Mouse (Mus musculus): ENCODE data around the gene Uox. TPM values are rescaled to one million over a fixed set of nuclear protein-coding genes. Genes with fewer than 3 reads are reported as not detected.
A peak's percentile ranks its signal among the peaks of the same experiment; 100 is the strongest.

Uox gene
- polyA plus RNA-seq, 1 experiment from 2014 or later: 0.70 TPM

- Histone ChIP-seq H3K4me3 (replicated peaks) (no peak overlapping the region), H3K27ac (no peak overlapping the region), H3K9me3 (no peaks in the 10 kb centered on the region), H3K4me2 (replicated peaks) (no peak overlapping the region), H3K4me1 (replicated peaks) (no peaks in the 10 kb centered on the region), H3K27me3 (replicated peaks) (no peaks in the 10 kb centered on the region), H3K9ac (no peak overlapping the region), H3K36me3 (no peaks in the 10 kb centered on the region)
- no peak for ATAC-seq
- 42% methylated on average over 2 of the region's 2 CpGs for WGBS
These were observed 100.9 kb downstream of the Uox start for GRCm38 (mm10) chr3:146671121-146671520.

GRCm38 (mm10) chr3:146675101-146675500 lies 104.9 kb downstream of the Uox start:
- H3K27me3 ChIP-seq (replicated peaks): no peaks in the 10 kb centered on the region
- 86% methylated on average over 1 of the region's 1 CpGs for WGBS
- no peak overlapping the region for H3K4me3 ChIP-seq (replicated peaks)
- no peak for ATAC-seq
- no peak overlapping the region for H3K4me2 ChIP-seq (replicated peaks)
- H3K27ac ChIP-seq: no peak overlapping the region
- H3K36me3 ChIP-seq: no peaks in the 10 kb centered on the region
- H3K9ac ChIP-seq: no peak overlapping the region
- H3K4me1 ChIP-seq (replicated peaks): no peaks in the 10 kb centered on the region
- no peaks in the 10 kb centered on the region for H3K9me3 ChIP-seq

GRCm38 (mm10) chr3:146676193-146676592 lies 106.0 kb downstream of the Uox start:
- no peak overlapping the region for H3K4me2 ChIP-seq (replicated peaks)
- no peak for ATAC-seq
- H3K36me3 ChIP-seq: no peaks in the 10 kb centered on the region
- 94% methylated on average over 4 of the region's 4 CpGs for WGBS
- no peaks in the 10 kb centered on the region for H3K9me3 ChIP-seq
- H3K4me3 ChIP-seq (replicated peaks): no peak overlapping the region
- H3K27me3 ChIP-seq (replicated peaks): no peaks in the 10 kb centered on the region
- H3K9ac ChIP-seq: no peak overlapping the region
- H3K4me1 ChIP-seq (replicated peaks): no peaks in the 10 kb centered on the region
- H3K27ac ChIP-seq: no peak overlapping the region

- Histone ChIP-seq H3K9me3 (no peaks in the 10 kb centered on the region), H3K4me1 (replicated peaks) (peaks cover 2% of the 10 kb centered on the region; the same call in 1 of the 2 replicates), H3K27me3 (replicated peaks) (no peaks in the 10 kb centered on the region), H3K36me3 (no peaks in the 10 kb centered on the region), H3K4me3 (replicated peaks) (no peak overlapping the region), H3K9ac (no peak overlapping the region), H3K27ac (no peak overlapping the region), H3K4me2 (replicated peaks) (no peak overlapping the region)
- 89% methylated on average over 16 of the region's 16 CpGs for WGBS
- ATAC-seq: no peak
These were observed 109.4 kb downstream of the Uox start for GRCm38 (mm10) chr3:146679646-146680045.

- Histone ChIP-seq H3K4me1 (replicated peaks) (peaks cover 5% of the 10 kb centered on the region; the same call in 1 of the 2 replicates), H3K9ac (no peak overlapping the region), H3K27me3 (replicated peaks) (no peaks in the 10 kb centered on the region), H3K9me3 (no peaks in the 10 kb centered on the region), H3K4me2 (replicated peaks) (no peak overlapping the region), H3K4me3 (replicated peaks) (no peak overlapping the region), H3K27ac (no peak overlapping the region), H3K36me3 (no peaks in the 10 kb centered on the region)
- ATAC-seq: no peak
- 86% methylated on average over 13 of the region's 13 CpGs for WGBS
These were observed 110.4 kb downstream of the Uox start for GRCm38 (mm10) chr3:146680625-146681024.

GRCm38 (mm10) chr3:146681696-146682095 lies 111.5 kb downstream of the Uox start:
- no peaks in the 10 kb centered on the region for H3K27me3 ChIP-seq (replicated peaks)
- H3K4me1 ChIP-seq (replicated peaks): peaks cover 5% of the 10 kb centered on the region; the same call in 1 of the 2 replicates
- no peak overlapping the region for H3K4me3 ChIP-seq (replicated peaks)
- no peaks in the 10 kb centered on the region for H3K9me3 ChIP-seq
- H3K9ac ChIP-seq: no peak overlapping the region
- peak overlapping the region; percentile 62 for H3K4me2 ChIP-seq (replicated peaks)
- ATAC-seq: no peak
- 55% methylated on average over 8 of the region's 8 CpGs for WGBS
- H3K36me3 ChIP-seq: no peaks in the 10 kb centered on the region
- H3K27ac ChIP-seq: no peak overlapping the region

Other genes with a start within 250 kb of the Uox start
- gene Ssx2ip, start 165.8 kb upstream of the Uox start, polyA plus RNA-seq (2015; fragmentation: Nextera tagmentation; extraction: Ambion mirVana): 38.6 and 41.5 TPM in 2 replicates
- gene Ctbs, start 120.6 kb upstream of the Uox start, polyA plus RNA-seq (2015; fragmentation: Nextera tagmentation; extraction: Ambion mirVana): 10.1 and 11.3 TPM in 2 replicates
- 2.8 and 2.9 TPM in 2 replicates for gene Spata1, start 70.7 kb upstream of the Uox start, polyA plus RNA-seq (2015; fragmentation: Nextera tagmentation; extraction: Ambion mirVana)
- gene Gng5, start 70.6 kb upstream of the Uox start, polyA plus RNA-seq (2015; fragmentation: Nextera tagmentation; extraction: Ambion mirVana): 999 and 1,061 TPM in 2 replicates
- 48.8 and 56.3 TPM in 2 replicates for gene Rpf1, start 49.0 kb upstream of the Uox start, polyA plus RNA-seq (2015; fragmentation: Nextera tagmentation; extraction: Ambion mirVana)
- gene Dnase2b, start 45.2 kb downstream of the Uox start, polyA plus RNA-seq (2015; fragmentation: Nextera tagmentation; extraction: Ambion mirVana): 0.08 TPM in 1 of 2 replicates, not detected in the other
- gene 4930503B20Rik, start 80.9 kb downstream of the Uox start, polyA plus RNA-seq (2015; fragmentation: Nextera tagmentation; extraction: Ambion mirVana): not detected in 2 replicates
- 0.53 and 0.59 TPM in 2 replicates for gene Samd13, start 115.2 kb downstream of the Uox start, polyA plus RNA-seq (2015; fragmentation: Nextera tagmentation; extraction: Ambion mirVana)
- 43.1 and 50.0 TPM in 2 replicates for gene Prkacb, start 242.6 kb downstream of the Uox start, polyA plus RNA-seq (2015; fragmentation: Nextera tagmentation; extraction: Ambion mirVana)